In genomic region chr4:59505481-59505880, GRCm38 (mm10) we compare ENCODE assay signal across 28 mouse cellular contexts. TPM values are rescaled to one million over a fixed set of nuclear protein-coding genes. Genes with fewer than 3 reads are reported as not detected.
DNase-seq lines count a peak whose midpoint lies in the region; ATAC-seq and TF ChIP-seq lines count a peak whose summit lies in the region.
"Had no signal": no experiment of that assay in that cellular context is flagged by ENCODE, and none has a peak within 500 bp of the region (broad histone marks: within the 10 kb centered on the region; RNA-seq: fewer than 3 reads in every experiment).

No protein-coding gene starts in this region.

- no peak for TF ChIP-seq POLR2A in CH12.LX (IDR thresholded peaks at IDR 0.05; ENCODE audit: low read depth, low read length)

- WGBS in midbrain, embryonic 11.5 days = 79% methylated on average over 3 of the region's 3 CpGs

- H3K79me2 ChIP-seq in CH12.LX (replicated peaks; ENCODE audit: control insufficient read depth, extremely low read depth, insufficient read depth, poor library complexity, severe bottlenecking) = no peaks in the 10 kb centered on the region

- dilution Hi-C loops in CH12.LX (cut with MboI; ENCODE audit: extremely low pct_ligation_motif_present, extremely low pct_unique_long_range_greater_than_20kb, low sequenced_read_pairs) = no loop called here

- DNase-seq in embryo, embryonic 9.5 days (ENCODE audit: extremely low spot score) = peak; percentile 2
- DNase-seq in embryo, embryonic 10.5 days (ENCODE audit: low spot score) = no peak
- DNase-seq in A20 (ENCODE audit: low read depth, low spot score) = peak; percentile 29
- peak; percentile 15 for DNase-seq in CH12.LX (ENCODE audit: extremely low read depth)
- no peak for DNase-seq in left cerebral cortex, postnatal 36 days (ENCODE audit: low spot score in 2 of 2)
- DNase-seq in midbrain, embryonic 11.5 days (ENCODE audit: low spot score, missing footprints) = no peak
- DNase-seq: adrenal gland, adult 2 months; adrenal gland, postnatal 14 days; B cell, adult 2 months; cerebellum, adult 11 months; cerebellum, adult 2 months; cerebellum, adult 9-11 months; cerebellum, postnatal 36 days; gastrocnemius, postnatal 10 days; gastrocnemius, postnatal 36 days; heart, adult 2 months; heart, postnatal 14 days; heart, postnatal 4 days had no signal

- in situ Hi-C loops in CH12.LX (cut with MboI; ENCODE audit: low pct_ligation_motif_present, low pct_unique_long_range_greater_than_20kb, low sequenced_read_pairs) = no loop called here

- no peaks in the 10 kb centered on the region for H3K9me3 ChIP-seq in CH12.LX (replicated peaks; ENCODE audit: low read length)
- no peaks in the 10 kb centered on the region for H3K9me3 ChIP-seq in midbrain, embryonic 11.5 days (ENCODE audit: control insufficient read depth, low read length)
- H3K9me3 ChIP-seq: forebrain, embryonic 10.5 days; forebrain, embryonic 13.5 days; heart, embryonic 10.5 days; heart, embryonic 13.5 days; intestine, embryonic 15.5 days had no signal

- H3K4me2 ChIP-seq in CH12.LX (ENCODE audit: insufficient read depth, low read depth, poor library complexity, severe bottlenecking) = no peak overlapping the region
- no peak overlapping the region for H3K4me2 ChIP-seq in midbrain, embryonic 11.5 days
- H3K4me2 ChIP-seq: forebrain, embryonic 13.5 days; heart, embryonic 13.5 days; hindbrain, embryonic 14.5 days; intestine, embryonic 15.5 days had no signal

- peaks cover 0 to 9% of the 10 kb centered on the region in 2 experiments; a peak in 2 of 4 replicates for H3K4me1 ChIP-seq in CH12.LX (ENCODE audit: control insufficient read depth in 1 of 2, insufficient read depth in 2 of 2)
- no peaks in the 10 kb centered on the region for H3K4me1 ChIP-seq in midbrain, embryonic 11.5 days (ENCODE audit: control insufficient read depth, insufficient read depth, low read length)
- H3K4me1 ChIP-seq: forebrain, embryonic 13.5 days; heart, embryonic 10.5 days had no signal

- H3K27ac ChIP-seq in CH12.LX (ENCODE audit: insufficient read depth, low read depth) = no peak overlapping the region
- H3K27ac ChIP-seq in midbrain, embryonic 11.5 days (ENCODE audit: low read depth, low read length) = no peak overlapping the region
- H3K27ac ChIP-seq: forebrain, embryonic 10.5 days; forebrain, embryonic 13.5 days; heart, adult 2 months; heart, embryonic 10.5 days; heart, embryonic 13.5 days; hindbrain, embryonic 14.5 days; hindbrain, postnatal 0 days; intestine, embryonic 15.5 days had no signal

- peaks cover 22 to 47% of the 10 kb centered on the region in 2 experiments for H3K36me3 ChIP-seq in CH12.LX (replicated peaks in 1 of 2; ENCODE audit: control insufficient read depth in 1 of 2, insufficient read depth in 1 of 2, low read length in 1 of 2)
- H3K36me3 ChIP-seq in midbrain, embryonic 11.5 days (ENCODE audit: control insufficient read depth, insufficient read depth, low read length) = no peaks in the 10 kb centered on the region

- TF ChIP-seq RAD21 in CH12.LX (IDR thresholded peaks at IDR 0.05; ENCODE audit: low read depth, low read length) = no peak

- no peak overlapping the region for H3K9ac ChIP-seq in CH12.LX (ENCODE audit: insufficient read depth, low read depth)
- H3K9ac ChIP-seq in midbrain, embryonic 11.5 days (ENCODE audit: low read length) = no peak overlapping the region
- H3K9ac ChIP-seq: forebrain, embryonic 13.5 days; heart, embryonic 13.5 days; hindbrain, embryonic 14.5 days; intestine, embryonic 15.5 days had no signal

- H3K4me3 ChIP-seq in CH12.LX (replicated peaks in 1 of 3; ENCODE audit: low read depth in 2 of 3, low read length in 2 of 3, poor library complexity in 1 of 3) = no peak overlapping the region
- no peak overlapping the region for H3K4me3 ChIP-seq in midbrain, embryonic 11.5 days (ENCODE audit: low read depth, low read length)
- H3K4me3 ChIP-seq: forebrain, embryonic 10.5 days; forebrain, embryonic 13.5 days; heart, adult 2 months; heart, embryonic 10.5 days; heart, embryonic 13.5 days; intestine, embryonic 15.5 days had no signal

- intact Hi-C loops in left cerebral cortex, postnatal 36 days (cut with DNase I) = no loop called here

- peak; percentile 44 for ATAC-seq in inflammation-experienced regulatory T-cells, adult 6 months
- ATAC-seq in midbrain, embryonic 11.5 days (ENCODE audit: low FRiP score) = no peak
- ATAC-seq: forebrain, embryonic 13.5 days; forebrain, embryonic 16.5 days; hindbrain, postnatal 0 days; intestine, embryonic 15.5 days; Patski had no signal

- TF ChIP-seq EP300 in CH12.LX (IDR thresholded peaks at IDR 0.05; ENCODE audit: low read length) = no peak

- no peak for TF ChIP-seq CTCF in CH12.LX (conservative IDR thresholded peaks at IDR 0.05 in 1 of 2, IDR thresholded peaks at IDR 0.05 in 1 of 2; ENCODE audit: low read depth in 2 of 2, low read length in 2 of 2)

- H3K27me3 ChIP-seq in CH12.LX (replicated peaks) = no peaks in the 10 kb centered on the region
- no peaks in the 10 kb centered on the region for H3K27me3 ChIP-seq in midbrain, embryonic 11.5 days (ENCODE audit: control insufficient read depth, insufficient read depth, low read length)
- H3K27me3 ChIP-seq: forebrain, embryonic 13.5 days; heart, embryonic 13.5 days; intestine, embryonic 15.5 days; Patski had no signal

TF ChIP-seq in CH12.LX, 34 proteins besides CTCF, POLR2A, EP300 and RAD21:
- TF ChIP-seq MAZ (IDR thresholded peaks at IDR 0.05; ENCODE audit: low read depth, low read length) (no peak), ETS1 (conservative IDR thresholded peaks at IDR 0.05; ENCODE audit: low read depth, low read length) (0 out of 2 replicates have a peak, but pooled peaks have one; percentile 12), CHD2 (IDR thresholded peaks at IDR 0.05; ENCODE audit: low read length) (peak; percentile 34; the same call in 1 of the 2 replicates), ZC3H11A (IDR thresholded peaks at IDR 0.05; ENCODE audit: low read depth, low read length) (no peak), TCF12 (IDR thresholded peaks at IDR 0.05; ENCODE audit: low read depth, low read length) (0 out of 2 replicates have a peak, but pooled peaks have one; percentile 17), IRF4 (IDR thresholded peaks at IDR 0.05; ENCODE audit: low read depth, low read length) (peak; percentile 68), KAT2A (IDR thresholded peaks at IDR 0.05; ENCODE audit: insufficient replicate concordance, low read length) (no peak), MXI1 (IDR thresholded peaks at IDR 0.05; ENCODE audit: low read depth, low read length) (no peak), CHD1 (IDR thresholded peaks at IDR 0.05; ENCODE audit: low read depth, low read length) (no peak), ZKSCAN1 (IDR thresholded peaks at IDR 0.05; ENCODE audit: borderline replicate concordance, low read depth, low read length) (no peak), TBP (conservative IDR thresholded peaks at IDR 0.05; ENCODE audit: low read depth, low read length) (no peak)

RNA-seq across cellular contexts. Expression of gene Ptbp3, which starts 43.7 kb away (rescaled TPM):
- total RNA-seq in CH12.LX (2012; rRNA removed) = 45.2 and 45.7 TPM in 2 replicates
- 81.4 and 85.9 TPM in 2 replicates for total RNA-seq in CH12.LX (2014; rRNA removed)
- polyA plus RNA-seq in CH12.LX (2012; ENCODE audit: insufficient read length, low read depth) = 40.3 and 48.1 TPM in 2 replicates
- 100 to 1,000 TPM in 2 of 3 experiments, 10 to 100 TPM in 1; 96.1 to 119 (median 110) TPM for polyA plus RNA-seq in inflammation-experienced regulatory T-cells, adult 6 months (2017; shearing (Covaris generic))
- 10 to 100 TPM; 25.8 to 30.1 TPM for total RNA-seq in left cerebral cortex, postnatal 36 days (2021)
- 29.6 and 31.1 TPM in 2 replicates for polyA plus RNA-seq in midbrain, embryonic 11.5 days (2014; fragmentation: Nextera tagmentation; extraction: Ambion mirVana)

Comparison
In these comparisons a context has a peak if more than half of its experiments do, and no peak if none do; other contexts are left out.
1. DNase-seq: peak in embryo, embryonic 9.5 days (single experiment), A20 (single experiment) and CH12.LX (single experiment); none in embryo, embryonic 10.5 days (single experiment), left cerebral cortex, postnatal 36 days (0 of 2) and midbrain, embryonic 11.5 days (single experiment).